Mouse (Mus musculus): ENCODE measurements at regions not wholly inside any gene's neighbourhood (a gene's known extent, or its start where the extent isn't known, plus 50 kb on each side); places are given as distances from the start of the nearest gene placed in this dataset.

DNA sequence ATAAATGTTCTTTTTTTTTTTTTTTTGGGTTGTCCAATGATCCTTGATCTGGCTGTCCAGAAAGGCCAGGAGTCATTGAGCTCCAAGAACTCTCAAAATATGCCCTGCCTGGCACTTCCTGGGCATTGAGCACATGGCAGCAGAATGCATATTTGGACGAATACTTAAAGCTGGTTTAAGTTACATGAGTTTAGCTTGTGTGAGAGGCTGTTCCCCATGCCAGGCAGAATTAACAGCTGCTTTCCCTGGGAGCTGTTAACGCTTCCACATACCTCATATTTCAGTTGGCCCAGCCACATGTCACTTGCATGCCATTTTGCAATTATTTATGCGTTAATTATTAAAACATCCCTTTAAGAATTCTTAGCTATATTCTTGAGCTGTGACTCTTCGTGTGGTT is 56.6 kb upstream of the Ankfn1 start:
- Histone ChIP-seq H3K4me3 (ENCODE audit: insufficient read depth, low read depth, low read length) (no peak overlapping the region), H3K27ac (ENCODE audit: insufficient read depth, low read depth, low read length) (no peak overlapping the region), H3K4me1 (ENCODE audit: control insufficient read depth, insufficient read depth, low read length) (no peaks in the 10 kb centered on the region)
- 90% methylated on average over 4 of the region's 4 CpGs for WGBS
- no peak for TF ChIP-seq CTCF (IDR thresholded peaks at IDR 0.05; ENCODE audit: insufficient read depth, low read depth, low read length)
- TF ChIP-seq POLR2A (IDR thresholded peaks at IDR 0.05; ENCODE audit: insufficient read depth, low read depth, low read length): no peak

DNA sequence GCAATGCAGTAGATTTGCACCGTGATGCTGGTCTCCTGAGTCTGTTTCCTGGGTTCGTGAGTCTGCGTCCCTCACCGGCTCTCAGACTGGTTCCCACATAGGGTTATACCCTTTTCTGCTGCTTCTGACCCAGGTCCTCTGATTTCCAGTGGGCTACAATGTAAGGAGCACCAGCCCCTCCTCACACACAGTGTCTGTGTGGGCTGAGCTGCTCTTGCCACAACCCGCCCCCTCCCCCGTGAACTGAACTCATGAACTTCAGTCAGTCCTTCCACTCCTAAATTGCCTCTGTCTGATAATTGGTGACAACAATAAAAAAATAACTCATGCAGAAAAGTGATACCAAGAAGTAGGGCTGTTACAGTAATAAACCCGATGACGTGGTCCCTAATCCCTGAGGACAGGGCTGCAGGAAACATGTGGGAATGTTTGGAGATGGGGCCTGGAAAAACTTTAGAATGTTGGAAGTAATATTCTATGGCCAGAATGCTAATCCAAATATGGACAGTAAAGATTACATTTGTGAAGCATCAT is 54.2 kb upstream of the Ankfn1 start:
- WGBS: 84% methylated on average over 8 of the region's 8 CpGs
- TF ChIP-seq POLR2A (IDR thresholded peaks at IDR 0.05; ENCODE audit: insufficient read depth, low read depth, low read length): no peak
- no peak for TF ChIP-seq CTCF (IDR thresholded peaks at IDR 0.05; ENCODE audit: insufficient read depth, low read depth, low read length)
- no peak overlapping the region for H3K4me3 ChIP-seq (ENCODE audit: insufficient read depth, low read depth, low read length)

More for the DNA sequence above, 54.2 kb upstream of the Ankfn1 start:
- Histone ChIP-seq H3K4me1 (ENCODE audit: control insufficient read depth, insufficient read depth, low read length) (peaks cover 2% of the 10 kb centered on the region), H3K27ac (ENCODE audit: insufficient read depth, low read depth, low read length) (no peak overlapping the region)

Measured in olfactory bulb, adult 2 months (tissue).